Mouse (Mus musculus) kidney, postnatal 0 days (tissue): ENCODE measurements at regions not wholly inside any gene's neighbourhood (a gene's known extent, or its start where the extent isn't known, plus 50 kb on each side); places are given as distances from the start of the nearest gene placed in this dataset.

Experiments used
- ATAC-seq: fragments of 200-750 bp; cut with Nextera tagmentation; replicated peaks from 2 replicates; pipeline ENCODE4 v1.8.0; 2017; ENCODE audit warnings: low read depth, moderate number of reproducible peaks, moderate TSS enrichment, moderate library complexity; ENCODE audit not compliant: low FRiP score
- DNase-seq: peaks from one replicate; pipeline ENCODE4 v3.0.0-alpha.2; 2016; ENCODE audit warnings: low spot score
- H3K27ac ChIP-seq: fragments of 300-500 bp; sonication (generic); 2 replicates; pipeline ENCODE4 v1.5.1; 2014; ENCODE audit warnings: mild to moderate bottlenecking
- H3K27me3 ChIP-seq: fragments of 300-500 bp; sonication (generic); 2 replicates; pipeline ENCODE4 v1.6.1; 2014; ENCODE audit warnings: low read length, mixed read lengths; ENCODE audit not compliant: insufficient read depth
- H3K36me3 ChIP-seq: fragments of 300-500 bp; sonication (generic); 2 replicates; pipeline ENCODE4 v1.6.1; 2014; ENCODE audit warnings: low read length, mixed read lengths; ENCODE audit not compliant: insufficient read depth
- H3K4me1 ChIP-seq: fragments of 300-500 bp; sonication (generic); replicated peaks from 2 replicates; pipeline ENCODE4 v1.6.1; 2014; ENCODE audit warnings: antibody characterized with exemption, low read length, mixed read lengths; ENCODE audit not compliant: insufficient read depth
- H3K4me2 ChIP-seq: fragments of 300-500 bp; sonication (generic); 2 replicates; pipeline ENCODE4 v1.6.1; 2014; ENCODE audit warnings: mild to moderate bottlenecking, low read length, moderate library complexity, mixed read lengths
- H3K4me3 ChIP-seq: fragments of 300-500 bp; sonication (generic); replicated peaks from 2 replicates; pipeline ENCODE4 v1.5.1; 2014; ENCODE audit warnings: low read depth, low read length
- H3K9ac ChIP-seq: fragments of 300-500 bp; sonication (generic); 2 replicates; pipeline ENCODE4 v1.6.1; 2014; ENCODE audit warnings: low read depth, low read length
- H3K9me3 ChIP-seq: fragments of 300-500 bp; sonication (generic); replicated peaks from 2 replicates; pipeline ENCODE4 v1.6.1; 2016; ENCODE audit warnings: low read length, inconsistent platforms, mixed read lengths
- CTCF ChIP-seq: IDR thresholded peaks from 2 replicates; pipeline ENCODE4 v1.5.1; 2016; ENCODE audit warnings: antibody characterized with exemption, low read depth, mild to moderate bottlenecking, moderate library complexity
- WGBS: fragments of 180-500 bp; shearing (Covaris S2); extraction: QIAGEN DNeasy Blood & Tissue Kit; methylation state at CpG from one replicate; pipeline ENCODE4 v1.1.7; 2014; 5-methylcytosine and 5-hydroxymethylcytosine counted together

- Histone ChIP-seq H3K36me3 (no peaks in the 10 kb centered on the region), H3K4me2 (no peak overlapping the region), H3K27ac (no peak overlapping the region), H3K4me3 (no peak overlapping the region), H3K4me1 (no peaks in the 10 kb centered on the region), H3K9me3 (no peaks in the 10 kb centered on the region), H3K9ac (no peak overlapping the region), H3K27me3 (no peaks in the 10 kb centered on the region)
- TF ChIP-seq CTCF, result no peak
- WGBS, result 91% methylated on average over 3 of the region's 3 CpGs
- ATAC-seq (no peak), DNase-seq (no peak)
These were observed 54.3 kb upstream of the Kcnj15 start for GRCm38 (mm10) chr16:95203026-95203425.

GRCm38 (mm10) chr16:95203790-95204189 is 53.6 kb upstream of the Kcnj15 start:
- H3K27ac ChIP-seq, result no peak overlapping the region
- no peaks in the 10 kb centered on the region for H3K27me3 ChIP-seq
- no peaks in the 10 kb centered on the region for H3K4me1 ChIP-seq
- no peak overlapping the region for H3K4me2 ChIP-seq
- ATAC-seq (no peak), DNase-seq (no peak)
- 83% methylated on average over 3 of the region's 3 CpGs for WGBS
- H3K4me3 ChIP-seq, result no peak overlapping the region
- no peaks in the 10 kb centered on the region for H3K36me3 ChIP-seq
- no peak overlapping the region for H3K9ac ChIP-seq
- no peaks in the 10 kb centered on the region for H3K9me3 ChIP-seq
- TF ChIP-seq CTCF, result no peak

- no peak overlapping the region for H3K4me2 ChIP-seq
- no peaks in the 10 kb centered on the region for H3K9me3 ChIP-seq
- no peaks in the 10 kb centered on the region for H3K27me3 ChIP-seq
- DNase-seq (no peak), ATAC-seq (no peak)
- H3K27ac ChIP-seq, result no peak overlapping the region
- no peak overlapping the region for H3K9ac ChIP-seq
- WGBS, result 91% methylated on average over 6 of the region's 6 CpGs
- no peaks in the 10 kb centered on the region for H3K36me3 ChIP-seq
- H3K4me1 ChIP-seq, result no peaks in the 10 kb centered on the region
- no peak for TF ChIP-seq CTCF
- no peak overlapping the region for H3K4me3 ChIP-seq
These were observed 52.9 kb upstream of the Kcnj15 start for GRCm38 (mm10) chr16:95204507-95204906.

- no peak for DNase-seq
- no peaks in the 10 kb centered on the region for H3K36me3 ChIP-seq
- H3K27me3 ChIP-seq, result no peaks in the 10 kb centered on the region
- H3K4me1 ChIP-seq, result no peaks in the 10 kb centered on the region
- TF ChIP-seq CTCF, result no peak
- no peak overlapping the region for H3K4me3 ChIP-seq
- no peak overlapping the region for H3K4me2 ChIP-seq
- WGBS, result 90% methylated on average over 5 of the region's 5 CpGs
- H3K9me3 ChIP-seq, result no peaks in the 10 kb centered on the region
- H3K9ac ChIP-seq, result no peak overlapping the region
- H3K27ac ChIP-seq, result no peak overlapping the region
- ATAC-seq, result no peak
These were observed 50.9 kb upstream of the Kcnj15 start for GRCm38 (mm10) chr16:95206445-95206844.

GRCm38 (mm10) chr16:95207547-95207946 is 49.8 kb upstream of the Kcnj15 start:
- WGBS, result 79% methylated on average over 6 of the region's 6 CpGs
- no peak overlapping the region for H3K27ac ChIP-seq
- no peak overlapping the region for H3K9ac ChIP-seq
- H3K4me3 ChIP-seq, result no peak overlapping the region
- DNase-seq (no peak), ATAC-seq (no peak)
- no peaks in the 10 kb centered on the region for H3K9me3 ChIP-seq
- no peaks in the 10 kb centered on the region for H3K27me3 ChIP-seq
- H3K36me3 ChIP-seq, result no peaks in the 10 kb centered on the region
- H3K4me2 ChIP-seq, result no peak overlapping the region
- H3K4me1 ChIP-seq, result no peaks in the 10 kb centered on the region
- no peak for TF ChIP-seq CTCF
